Mouse (Mus musculus) heart, adult 2 months (tissue): ENCODE measurements around the gene Lrp5. TPM values are rescaled to one million over a fixed set of nuclear protein-coding genes. Genes with fewer than 3 reads are reported as not detected.
A peak's percentile ranks its signal among the peaks of the same experiment; 100 is the strongest.

Source experiments
- DNase-seq, 2 experiments: peaks; one replicate each; pipeline ENCODE4 v3.0.0; 2021
- H3K27ac ChIP-seq: fragments of 200-600 bp; 2 replicates; pipeline ENCODE4 v1.8.1; 2022
- H3K27me3 ChIP-seq: fragments of 200-500 bp; 2 replicates; pipeline ENCODE4 v1.6.1; 2012; ENCODE audit warnings: mild to moderate bottlenecking, low read length, inconsistent platforms, mixed read lengths; ENCODE audit not compliant: control insufficient read depth, insufficient read depth
- H3K36me3 ChIP-seq: fragments of 200-500 bp; 2 replicates; pipeline ENCODE4 v1.6.1; 2012; ENCODE audit warnings: low read length, inconsistent platforms; ENCODE audit not compliant: control insufficient read depth, insufficient read depth
- H3K4me1 ChIP-seq: fragments of 200-500 bp; 2 replicates; pipeline ENCODE4 v1.6.1; 2011; ENCODE audit warnings: low read length; ENCODE audit not compliant: control insufficient read depth, insufficient read depth
- H3K4me3 ChIP-seq: fragments of 200-600 bp; 2 replicates; pipeline ENCODE4 v1.8.1; 2022
- H3K79me2 ChIP-seq: fragments of 200-500 bp; replicated peaks from 2 replicates; pipeline ENCODE4 v1.6.1; 2012; ENCODE audit warnings: mild to moderate bottlenecking, inconsistent platforms, low read length, moderate library complexity, mixed read lengths; ENCODE audit not compliant: control insufficient read depth, insufficient read depth
- H3K9ac ChIP-seq: fragments of 200-500 bp; 2 replicates; pipeline ENCODE4 v1.6.1; 2012; ENCODE audit warnings: low read depth, mild to moderate bottlenecking, control low read depth, inconsistent platforms, low read length, mixed read lengths
- CTCF ChIP-seq: fragments of 200-600 bp; IDR thresholded peaks from 2 replicates; pipeline ENCODE4 v1.8.1; 2022; ENCODE audit warnings: antibody characterized with exemption, mild to moderate bottlenecking, moderate library complexity
- EP300 ChIP-seq: fragments of 200-500 bp; IDR thresholded peaks from 2 replicates; pipeline ENCODE4 v1.6.1; 2011; ENCODE audit warnings: low read depth, low read length, control low read depth; ENCODE audit not compliant: insufficient read depth
- POLR2A ChIP-seq: fragments of 200-500 bp; IDR thresholded peaks from 2 replicates; pipeline ENCODE4 v1.6.1; 2011; ENCODE audit warnings: mild to moderate bottlenecking, low read depth, low read length, control low read depth; ENCODE audit not compliant: insufficient read depth
- WGBS: fragments of 180-500 bp; shearing (Covaris S2); methylation state at CpG from one replicate; pipeline ENCODE4 v1.1.7; 2018; 5-methylcytosine and 5-hydroxymethylcytosine counted together
- intact Hi-C: fragments of 180-260 bp; cut with DNase I; formaldehyde crosslinking; loops from one replicate; pipeline ENCODE4 v1.15.1; 2025
- polyA plus RNA-seq: library from polyadenylated mRNA; depleted of rRNA; stranded (reverse); fragments of >200 nt; gene quantifications from 2 replicates; pipeline ENCODE4 v1.2.3, GENCODE M21; 2012
- total RNA-seq, 2 experiments: library from RNA; stranded (reverse); gene quantifications; 2 replicates each; pipeline ENCODE4 v1.2.3; 2021

Lrp5 gene
- total and polyA plus RNA-seq, 3 experiments = 36.3 to 56.5 (median 52.2) TPM

- 80% methylated on average over 4 of the region's 4 CpGs for WGBS
- H3K4me3 ChIP-seq = no peak overlapping the region
- H3K79me2 ChIP-seq = no peaks in the 10 kb centered on the region
- H3K36me3 ChIP-seq = no peaks in the 10 kb centered on the region
- no peak overlapping the region for H3K27ac ChIP-seq
- no peaks in the 10 kb centered on the region for H3K27me3 ChIP-seq
- TF ChIP-seq POLR2A (no peak), CTCF (peak; percentile 75), EP300 (no peak)
- intact Hi-C loops = loop anchor here (2.0 to 5.0 kb wide), 2 partner anchors 43 to 258 kb away; partner anchors contain the start of gene Kmt5b
- DNase-seq = peak in 1 of 2 experiments; percentile 42
- H3K9ac ChIP-seq = no peak overlapping the region
- H3K4me1 ChIP-seq = peaks cover 2% of the 10 kb centered on the region; the same call in 1 of the 2 replicates
Measured at GRCm38 (mm10) chr19:3723904-3724303, 37.5 kb upstream of the Lrp5 start.

GRCm38 (mm10) chr19:3723170-3723569 lies 36.8 kb upstream of the Lrp5 start:
- no peak for TF ChIP-seq POLR2A
- no peak for TF ChIP-seq EP300
- TF ChIP-seq CTCF = no peak
- Histone ChIP-seq H3K4me3 (no peak overlapping the region), H3K27me3 (no peaks in the 10 kb centered on the region), H3K27ac (no peak overlapping the region), H3K9ac (no peak overlapping the region), H3K4me1 (peaks cover 3% of the 10 kb centered on the region; the same call in 1 of the 2 replicates), H3K36me3 (no peaks in the 10 kb centered on the region), H3K79me2 (no peaks in the 10 kb centered on the region)
- WGBS = 90% methylated on average over 9 of the region's 9 CpGs
- no peak for DNase-seq
- intact Hi-C loops = loop anchor here (5.0 kb wide), 1 partner anchor 259 kb away; no protein-coding TSS in a partner anchor

- peak overlapping the region; percentile 51 for H3K4me3 ChIP-seq
- H3K27ac ChIP-seq = peak overlapping the region; percentile 20; the same call in 1 of the 2 replicates
- intact Hi-C loops = loop anchor here (1.0 to 2.0 kb wide), 2 partner anchors 17 to 95 kb away; no protein-coding TSS in a partner anchor
- peak; percentile 77 to 83 for DNase-seq
- WGBS = under 1% methylated on average over 27 of the region's 27 CpGs
- H3K27me3 ChIP-seq = no peaks in the 10 kb centered on the region
- TF ChIP-seq POLR2A (no peak), EP300 (0 out of 2 replicates have a peak, but pooled peaks have one; percentile 23), CTCF (peak; percentile 77)
- H3K9ac ChIP-seq = peak overlapping the region; percentile 39
- H3K79me2 ChIP-seq = no peaks in the 10 kb centered on the region
- H3K36me3 ChIP-seq = no peaks in the 10 kb centered on the region
- H3K4me1 ChIP-seq = peaks cover 3% of the 10 kb centered on the region; the same call in 1 of the 2 replicates
Measured at GRCm38 (mm10) chr19:3719362-3719891, 33.1 kb upstream of the Lrp5 start.

GRCm38 (mm10) chr19:3718481-3719361 lies 32.4 kb upstream of the Lrp5 start:
- no peaks in the 10 kb centered on the region for H3K27me3 ChIP-seq
- no peaks in the 10 kb centered on the region for H3K36me3 ChIP-seq
- peak overlapping the region; percentile 20; the same call in 1 of the 2 replicates for H3K27ac ChIP-seq
- H3K4me1 ChIP-seq = peaks cover 3% of the 10 kb centered on the region; the same call in 1 of the 2 replicates
- peak overlapping the region; percentile 51 for H3K4me3 ChIP-seq
- H3K79me2 ChIP-seq = no peaks in the 10 kb centered on the region
- intact Hi-C loops = loop anchor here (1.0 to 2.0 kb wide), 2 partner anchors 16 to 94 kb away; no protein-coding TSS in a partner anchor
- no peak for TF ChIP-seq POLR2A
- no peak for TF ChIP-seq EP300
- TF ChIP-seq CTCF = no peak
- 48% methylated on average over 19 of the region's 19 CpGs for WGBS
- peak overlapping the region; percentile 39 for H3K9ac ChIP-seq
- peak; percentile 59 to 68 for DNase-seq

- Histone ChIP-seq H3K4me1 (peaks cover 3% of the 10 kb centered on the region; the same call in 1 of the 2 replicates), H3K36me3 (no peaks in the 10 kb centered on the region), H3K27ac (no peak overlapping the region), H3K79me2 (no peaks in the 10 kb centered on the region), H3K9ac (no peak overlapping the region), H3K27me3 (no peaks in the 10 kb centered on the region), H3K4me3 (no peak overlapping the region)
- 83% methylated on average over 6 of the region's 6 CpGs for WGBS
- TF ChIP-seq EP300 = no peak
- no peak for TF ChIP-seq POLR2A
- TF ChIP-seq CTCF = no peak
- intact Hi-C loops = no loop called here
- DNase-seq = no peak
Measured at GRCm38 (mm10) chr19:3714381-3714780, 28.0 kb upstream of the Lrp5 start.
